Mouse (Mus musculus) kidney, adult 18-20 months (tissue): Measurements from ENCODE around the gene Oog2.
"Not testable (repeated sequence)": the region's sequence is repeated elsewhere in the genome, so short reads cannot be mapped to it uniquely, and the experiment has no call there.

Experiments
- DNase-seq: peaks from one replicate; pipeline ENCODE4 v3.0.0; 2021

Oog2 gene

DNA sequence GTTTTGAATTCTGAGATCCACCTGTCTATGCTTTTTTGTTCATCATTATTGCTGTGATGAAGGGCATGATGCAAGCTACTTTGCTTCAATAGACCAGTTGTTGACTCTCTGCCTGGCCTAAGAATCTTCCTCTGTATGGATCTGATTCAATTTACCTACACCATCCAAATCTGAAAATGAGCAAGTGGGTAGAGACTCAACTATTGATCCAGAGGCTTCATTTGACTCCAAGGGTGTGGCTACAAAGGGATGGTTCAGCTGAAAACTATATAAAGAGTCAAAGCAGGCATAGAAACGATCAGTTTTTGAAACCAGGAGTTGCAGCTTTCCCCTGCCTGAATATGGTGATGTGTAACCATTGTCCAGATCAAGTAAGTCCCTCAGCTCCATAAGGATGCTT is at the start of gene Oog2:
Oog2 (plus strand) TSS at position 301 of the 400 bp plus-strand sequence.
- DNase-seq = no peak

DNA sequence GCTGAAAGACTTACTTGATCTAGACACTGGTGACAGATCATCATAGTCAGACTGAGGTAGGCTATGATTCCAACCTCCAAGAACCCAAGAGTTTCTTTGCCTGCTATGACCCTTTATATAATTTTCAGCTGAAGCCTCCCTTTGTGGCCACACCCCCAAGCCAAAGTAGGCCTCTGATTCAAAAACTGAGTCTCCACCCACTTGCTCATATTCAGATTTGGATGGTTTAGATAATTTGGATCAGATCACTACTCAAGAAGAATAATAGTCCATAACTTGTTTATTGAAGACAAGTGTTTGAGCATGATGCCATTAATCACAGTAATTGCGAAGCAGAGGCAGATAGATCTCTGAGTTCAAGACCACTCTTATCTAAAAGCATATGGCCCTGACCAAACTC is 28.0 kb upstream of the Oog2 start, which contains the start of gene Oog3:
Oog3 (minus strand) TSS at position 101 of the 400 bp plus-strand sequence.
- no peak for DNase-seq

DNA sequence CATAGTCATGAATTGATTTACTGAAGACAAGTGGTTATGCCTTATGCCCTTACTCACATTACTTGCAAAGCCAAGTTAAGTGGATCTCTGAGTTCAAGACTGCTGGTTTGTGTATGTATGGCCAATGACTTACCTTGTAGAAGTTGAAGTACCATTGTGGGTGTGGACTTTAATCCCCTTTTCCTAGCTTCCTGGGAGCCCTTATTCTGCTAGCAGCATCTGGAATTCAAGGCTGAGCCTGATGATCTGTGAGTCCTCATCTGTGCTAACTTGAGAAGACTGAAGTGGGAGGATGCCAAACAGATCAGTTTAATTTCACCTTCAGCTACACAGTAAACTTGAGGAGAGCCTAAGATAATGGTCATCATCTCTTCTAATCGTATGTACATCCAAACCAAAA is 22.7 kb downstream of the Oog2 start, which contains the start of gene C87977:
C87977 (minus strand) TSS at position 101 of the 400 bp plus-strand sequence.
- DNase-seq = not testable (repeated sequence)
